Mouse (Mus musculus) C2C12 (cell line): ENCODE data around the gene Pyurf. TPM values are rescaled to one million over a fixed set of nuclear protein-coding genes. Genes with fewer than 3 reads are reported as not detected.
A peak's percentile ranks its signal among the peaks of the same experiment; 100 is the strongest.

Experiments used
- H3K27me3 ChIP-seq: one replicate; pipeline ENCODE4 v1.6.1; 2011; ENCODE audit not compliant: control insufficient read depth, insufficient read depth, insufficient read length
- H3K36me3 ChIP-seq: one replicate; pipeline ENCODE4 v1.6.1; 2011; ENCODE audit not compliant: control insufficient read depth, insufficient read depth
- H3K4me3 ChIP-seq: one replicate; pipeline ENCODE4 v1.5.1; 2011; ENCODE audit warnings: mild to moderate bottlenecking, control low read depth; ENCODE audit not compliant: poor library complexity, insufficient read depth, severe bottlenecking
- H3K79me2 ChIP-seq: one replicate; pipeline ENCODE4 v1.6.1; 2011; ENCODE audit not compliant: control insufficient read depth, insufficient read depth
- H3K79me3 ChIP-seq: one replicate; pipeline ENCODE4 v1.6.1; 2011; ENCODE audit warnings: low read depth, control low read depth
- H3ac ChIP-seq: one replicate; pipeline ENCODE3; 2011; ENCODE audit warnings: low read depth; ENCODE audit not compliant: control insufficient read depth, insufficient read length
- CEBPB ChIP-seq: IDR thresholded peaks from one replicate; pipeline ENCODE4 v1.6.1; 2011; ENCODE audit warnings: low read depth, mild to moderate bottlenecking, control low read depth, moderate library complexity
- CTCF ChIP-seq: IDR thresholded peaks from one replicate; pipeline ENCODE4 v1.5.1; 2011; ENCODE audit not compliant: control insufficient read depth, insufficient read depth, insufficient read length
- FOSL1 ChIP-seq: IDR thresholded peaks from one replicate; pipeline ENCODE4 v1.8.0; 2011; ENCODE audit warnings: mild to moderate bottlenecking, low read length; ENCODE audit not compliant: poor library complexity, insufficient read depth, severe bottlenecking
- MYOD1 ChIP-seq: IDR thresholded peaks from one replicate; pipeline ENCODE4 v1.6.1; 2011; ENCODE audit warnings: low read depth; ENCODE audit not compliant: control insufficient read depth, insufficient read length
- MYOG ChIP-seq: IDR thresholded peaks from one replicate; pipeline ENCODE4 v1.6.1; 2011; ENCODE audit not compliant: control insufficient read depth, insufficient read length; ENCODE audit errors: extremely low read depth
- USF1 ChIP-seq: IDR thresholded peaks from one replicate; pipeline ENCODE4 v1.6.1; 2011; ENCODE audit warnings: low read depth, mild to moderate bottlenecking, control low read depth, moderate library complexity
- polyA plus RNA-seq: library from polyadenylated mRNA; unstranded; fragments of >200 nt; fragmentation: generic; extraction: Trizol; gene quantifications from one replicate; pipeline ENCODE4 v1.2.1, GENCODE M21; 2012; ENCODE audit warnings: missing spikeins

The Pyurf gene
- polyA plus RNA-seq, 1 experiment = 7.4 TPM

DNA sequence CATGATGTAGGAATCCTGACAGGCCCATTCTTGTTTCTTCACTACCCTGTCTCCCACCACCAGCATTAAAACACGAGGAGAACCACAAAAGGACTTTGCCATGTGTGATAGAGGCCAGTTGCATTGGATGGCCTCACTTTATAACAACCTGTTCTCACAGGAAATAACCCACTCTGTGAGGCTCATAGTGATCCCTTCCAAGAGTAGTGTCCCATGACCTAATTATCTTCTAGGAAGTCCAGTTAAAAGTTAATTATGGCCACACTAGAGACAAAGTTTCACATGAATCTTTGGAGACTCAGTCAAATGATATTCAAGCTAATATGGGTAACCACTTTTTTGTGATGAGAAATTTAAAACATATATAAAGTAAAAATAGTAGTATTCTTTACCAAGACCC lies 44.6 kb downstream of the Pyurf start:
- Histone ChIP-seq H3ac (no peak overlapping the region), H3K4me3 (no peak overlapping the region), H3K27me3 (no peaks in the 10 kb centered on the region), H3K79me2 (no peaks in the 10 kb centered on the region), H3K36me3 (no peaks in the 10 kb centered on the region), H3K79me3 (no peaks in the 10 kb centered on the region)
- TF ChIP-seq CTCF (no peak), USF1 (no peak)

DNA sequence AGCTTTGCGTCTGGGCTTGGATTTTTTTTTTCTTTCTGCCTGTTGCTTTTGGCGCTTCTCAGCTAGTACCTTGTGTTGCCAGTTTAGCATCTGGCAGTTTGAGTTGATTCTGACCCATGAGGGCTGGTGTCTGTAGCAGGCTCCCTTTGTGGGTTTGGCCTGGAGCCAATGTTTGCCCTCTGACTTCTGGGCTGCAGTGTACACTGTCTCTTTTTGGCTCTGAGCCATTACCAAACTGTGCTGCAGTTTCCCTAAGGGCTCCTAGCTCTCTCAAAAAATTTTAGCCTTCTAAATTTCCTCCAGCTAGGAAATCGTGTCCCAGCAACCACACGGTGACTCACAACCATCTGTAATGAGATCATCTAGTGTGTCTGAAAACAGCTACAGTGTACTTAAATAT lies 50.1 kb downstream of the Pyurf start:
- H3ac ChIP-seq = no peak overlapping the region
- H3K4me3 ChIP-seq = no peak overlapping the region
- no peak for TF ChIP-seq MYOG
- TF ChIP-seq FOSL1 = peak; percentile 4
- no peaks in the 10 kb centered on the region for H3K27me3 ChIP-seq
- H3K79me3 ChIP-seq = no peaks in the 10 kb centered on the region
- no peaks in the 10 kb centered on the region for H3K36me3 ChIP-seq
- no peaks in the 10 kb centered on the region for H3K79me2 ChIP-seq

DNA sequence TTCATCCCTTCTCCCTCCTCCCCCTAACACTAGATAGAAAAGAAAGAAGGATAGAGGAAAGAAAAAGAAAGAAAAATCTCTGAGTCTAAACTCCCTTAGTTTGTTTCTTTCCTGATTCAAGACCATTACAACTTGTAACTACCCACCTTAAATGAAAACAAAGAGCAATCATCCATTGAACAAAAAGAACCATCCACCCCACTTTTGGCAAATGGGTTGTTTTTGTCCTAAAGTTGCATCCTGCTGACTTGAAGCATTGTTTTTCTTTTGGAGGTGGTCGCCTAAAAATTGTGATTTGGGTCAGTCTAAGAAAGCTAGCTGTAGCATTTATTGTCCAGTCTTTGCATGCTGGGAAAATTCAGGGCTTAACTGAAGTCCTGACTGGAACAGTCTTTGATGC lies 52.3 kb downstream of the Pyurf start:
- H3K79me2 ChIP-seq = no peaks in the 10 kb centered on the region
- no peaks in the 10 kb centered on the region for H3K27me3 ChIP-seq
- no peak overlapping the region for H3K4me3 ChIP-seq
- no peak for TF ChIP-seq USF1
- no peak for TF ChIP-seq MYOD1
- no peak for TF ChIP-seq CEBPB
- H3ac ChIP-seq = no peak overlapping the region
- no peaks in the 10 kb centered on the region for H3K36me3 ChIP-seq
- H3K79me3 ChIP-seq = no peaks in the 10 kb centered on the region

Other genes with a start within 250 kb of the Pyurf start
- 0.15 TPM for gene Ppm1k, start 156.6 kb downstream of the Pyurf start, polyA plus RNA-seq
- 1.4 TPM for gene Herc6, start 111.1 kb downstream of the Pyurf start, polyA plus RNA-seq
- 8.4 TPM for gene Lancl2, start 10.5 kb upstream of the Pyurf start, polyA plus RNA-seq
- gene Vopp1, start 133.1 kb upstream of the Pyurf start, polyA plus RNA-seq = 15.2 TPM
- not detected for gene Vmn1r21, start 158.3 kb upstream of the Pyurf start, polyA plus RNA-seq
- not detected for gene Vmn1r22, start 215.9 kb upstream of the Pyurf start, polyA plus RNA-seq
- not detected for gene Vmn1r23, start 234.8 kb upstream of the Pyurf start, polyA plus RNA-seq